ENCODE assay signal across 9 mouse cellular contexts in genomic region chr9:119976704-119977556, GRCm38 (mm10). TPM values are rescaled to one million over a fixed set of nuclear protein-coding genes. Genes with fewer than 3 reads are reported as not detected.
DNase-seq lines count a peak whose midpoint lies in the region; ATAC-seq and TF ChIP-seq lines count a peak whose summit lies in the region.
"Had no signal": no experiment of that assay in that cellular context is flagged by ENCODE, and none has a peak within 500 bp of the region (broad histone marks: within the 10 kb centered on the region; RNA-seq: fewer than 3 reads in every experiment).

No protein-coding gene starts in this region.

- no peaks in the 10 kb centered on the region for H3K9me3 ChIP-seq in lung, embryonic 14.5 days (ENCODE audit: low read depth, low read length)
- H3K9me3 ChIP-seq in limb, embryonic 10.5 days (replicated peaks): no peaks in the 10 kb centered on the region
- no peaks in the 10 kb centered on the region for H3K9me3 ChIP-seq in stomach, embryonic 16.5 days (replicated peaks; ENCODE audit: control insufficient read depth, low read length)

- H3K4me3 ChIP-seq in lung, embryonic 14.5 days (ENCODE audit: low read depth, low read length): no peak overlapping the region
- no peak overlapping the region for H3K4me3 ChIP-seq in limb, embryonic 10.5 days
- H3K4me3 ChIP-seq in stomach, embryonic 16.5 days (replicated peaks; ENCODE audit: low read length): no peak overlapping the region

- ATAC-seq in lung, embryonic 14.5 days (ENCODE audit: insufficient read depth): no peak
- no peak for ATAC-seq in stomach, embryonic 16.5 days (ENCODE audit: insufficient read depth, low FRiP score)
- ATAC-seq: forebrain, postnatal 0 days had no signal

- H3K27me3 ChIP-seq in lung, embryonic 14.5 days (ENCODE audit: insufficient read depth, low read length): no peaks in the 10 kb centered on the region
- no peaks in the 10 kb centered on the region for H3K27me3 ChIP-seq in limb, embryonic 10.5 days (ENCODE audit: low read depth, poor library complexity, severe bottlenecking)
- H3K27me3 ChIP-seq in stomach, embryonic 16.5 days (ENCODE audit: control insufficient read depth, insufficient read depth, low read length): no peaks in the 10 kb centered on the region

- H3K36me3 ChIP-seq in lung, embryonic 14.5 days (ENCODE audit: insufficient read depth): peaks cover 32% of the 10 kb centered on the region
- peaks cover 34% of the 10 kb centered on the region for H3K36me3 ChIP-seq in limb, embryonic 10.5 days
- peaks cover 21% of the 10 kb centered on the region; the same call in 1 of the 2 replicates for H3K36me3 ChIP-seq in stomach, embryonic 16.5 days (ENCODE audit: control insufficient read depth, insufficient read depth, low read length)

- H3K27ac ChIP-seq in lung, embryonic 14.5 days (ENCODE audit: low read depth): no peak overlapping the region
- H3K27ac ChIP-seq in limb, embryonic 10.5 days: peak overlapping the region; percentile 67
- peak overlapping the region; percentile 42; the same call in 1 of the 2 replicates for H3K27ac ChIP-seq in stomach, embryonic 16.5 days (ENCODE audit: low read length)

- TF ChIP-seq CTCF in lung, embryonic 14.5 days (IDR thresholded peaks at IDR 0.05; ENCODE audit: low read depth): no peak

- peaks cover 50% of the 10 kb centered on the region for H3K4me1 ChIP-seq in lung, embryonic 14.5 days (ENCODE audit: insufficient read depth)
- peaks cover 56% of the 10 kb centered on the region for H3K4me1 ChIP-seq in limb, embryonic 10.5 days
- H3K4me1 ChIP-seq in stomach, embryonic 16.5 days (ENCODE audit: control insufficient read depth, insufficient read depth, low read length): peaks cover 49% of the 10 kb centered on the region

- no peak overlapping the region for H3K9ac ChIP-seq in lung, embryonic 14.5 days
- 0 out of 2 replicates have a peak overlapping the region, but pooled peaks have one; percentile 20 for H3K9ac ChIP-seq in stomach, embryonic 16.5 days (ENCODE audit: low read length)
- H3K9ac ChIP-seq: forebrain, postnatal 0 days had no signal

- no peak for DNase-seq in lung, embryonic 14.5 days
- no peak for DNase-seq in lung, adult 18-20 months
- peak; percentile 39 for DNase-seq in Muller cell, postnatal 12 days (ENCODE audit: inconsistent ontology term)
- no peak for DNase-seq in limb, embryonic 10.5 days (ENCODE audit: low spot score)
- no peak for DNase-seq in ovary, postnatal 14 days (ENCODE audit: low spot score)
- no peak for DNase-seq in layer of hippocampus, adult 11-12 months (ENCODE audit: low spot score)

- WGBS in lung, embryonic 14.5 days: 20% methylated on average over 17 of the region's 17 CpGs
- WGBS in limb, embryonic 10.5 days: 55% methylated on average over 17 of the region's 17 CpGs
- 30% methylated on average over 17 of the region's 17 CpGs for WGBS in stomach, embryonic 16.5 days

- H3K4me2 ChIP-seq in lung, embryonic 14.5 days: peak overlapping the region; percentile 32; the same call in 1 of the 2 replicates
- peak overlapping the region; percentile 15; the same call in 1 of the 2 replicates for H3K4me2 ChIP-seq in stomach, embryonic 16.5 days (ENCODE audit: low read depth, low read length)

RNA-seq across cellular contexts. Expression of gene Csrnp1, which starts 7.5 kb away (rescaled TPM):
- 2.2 and 2.7 TPM in 2 replicates for polyA plus RNA-seq in lung, embryonic 14.5 days (2014; fragmentation: Nextera tagmentation; extraction: Ambion mirVana)
- 3.2 and 3.5 TPM in 2 replicates for polyA plus RNA-seq in limb, embryonic 10.5 days (2016; fragmentation: Nextera tagmentation; extraction: Ambion mirVana)
- polyA plus RNA-seq in stomach, embryonic 16.5 days (2015; fragmentation: Nextera tagmentation; extraction: Ambion mirVana): 5.9 and 7.8 TPM in 2 replicates

RNA-seq across cellular contexts. Expression of gene Ttc21a, which starts 39.5 kb away (rescaled TPM):
- polyA plus RNA-seq in lung, embryonic 14.5 days (2014; fragmentation: Nextera tagmentation; extraction: Ambion mirVana): 0.16 and 0.28 TPM in 2 replicates
- polyA plus RNA-seq in limb, embryonic 10.5 days (2016; fragmentation: Nextera tagmentation; extraction: Ambion mirVana): 0.34 and 0.43 TPM in 2 replicates
- polyA plus RNA-seq in stomach, embryonic 16.5 days (2015; fragmentation: Nextera tagmentation; extraction: Ambion mirVana): 0.04 and 0.15 TPM in 2 replicates

RNA-seq across cellular contexts. Expression of gene Gorasp1, which starts 39.6 kb away (rescaled TPM):
- polyA plus RNA-seq in lung, embryonic 14.5 days (2014; fragmentation: Nextera tagmentation; extraction: Ambion mirVana): 30.0 and 30.8 TPM in 2 replicates
- 30.3 and 33.0 TPM in 2 replicates for polyA plus RNA-seq in limb, embryonic 10.5 days (2016; fragmentation: Nextera tagmentation; extraction: Ambion mirVana)
- 31.6 and 39.0 TPM in 2 replicates for polyA plus RNA-seq in stomach, embryonic 16.5 days (2015; fragmentation: Nextera tagmentation; extraction: Ambion mirVana)

RNA-seq across cellular contexts. Expression of gene Xirp1, which starts 46.5 kb away (rescaled TPM):
- 0.07 and 0.87 TPM in 2 replicates for polyA plus RNA-seq in lung, embryonic 14.5 days (2014; fragmentation: Nextera tagmentation; extraction: Ambion mirVana)
- 0.05 and 0.09 TPM in 2 replicates for polyA plus RNA-seq in limb, embryonic 10.5 days (2016; fragmentation: Nextera tagmentation; extraction: Ambion mirVana)
- 0.14 and 1.6 TPM in 2 replicates for polyA plus RNA-seq in stomach, embryonic 16.5 days (2015; fragmentation: Nextera tagmentation; extraction: Ambion mirVana)
- polyA plus RNA-seq: brain, embryonic 14.5 days; forebrain, postnatal 0 days had no signal
